Mouse (Mus musculus) limb, embryonic 11.5 days (tissue): ENCODE measurements around the gene Obscn. TPM values are rescaled to one million over a fixed set of nuclear protein-coding genes. Genes with fewer than 3 reads are reported as not detected.

Experiments used
- ATAC-seq: fragments of 200-750 bp; cut with Nextera tagmentation; 2 replicates; pipeline ENCODE4 v1.8.0; 2017; ENCODE audit warnings: low read depth; ENCODE audit not compliant: insufficient number of reproducible peaks, low FRiP score, low TSS enrichment
- DNase-seq: peaks from one replicate; pipeline ENCODE4 v3.0.0-alpha.2; 2015; ENCODE audit warnings: low spot score
- H3K27ac ChIP-seq: fragments of 300-500 bp; sonication (generic); replicated peaks from 2 replicates; pipeline ENCODE4 v1.5.1; 2014; ENCODE audit warnings: low read depth, mild to moderate bottlenecking, low read length
- H3K27me3 ChIP-seq: fragments of 300-500 bp; sonication (generic); 2 replicates; pipeline ENCODE4 v1.6.1; 2014; ENCODE audit warnings: mild to moderate bottlenecking, low read length, mixed read lengths; ENCODE audit not compliant: control insufficient read depth, insufficient read depth
- H3K36me3 ChIP-seq: fragments of 300-500 bp; sonication (generic); 2 replicates; pipeline ENCODE4 v1.6.1; 2014; ENCODE audit warnings: mild to moderate bottlenecking, low read length, moderate library complexity, mixed read lengths; ENCODE audit not compliant: control insufficient read depth, insufficient read depth
- H3K4me1 ChIP-seq: fragments of 300-500 bp; sonication (generic); 2 replicates; pipeline ENCODE4 v1.6.1; 2014; ENCODE audit warnings: low read length, mixed read lengths; ENCODE audit not compliant: control insufficient read depth, insufficient read depth
- H3K4me2 ChIP-seq: fragments of 300-500 bp; sonication (generic); 2 replicates; pipeline ENCODE4 v1.6.1; 2014; ENCODE audit warnings: low read depth, mild to moderate bottlenecking, moderate library complexity; ENCODE audit not compliant: severe bottlenecking
- H3K4me3 ChIP-seq: fragments of 300-500 bp; sonication (generic); 2 replicates; pipeline ENCODE4 v1.5.1; 2014; ENCODE audit warnings: low read depth, low read length
- H3K9ac ChIP-seq: fragments of 300-500 bp; sonication (generic); 2 replicates; pipeline ENCODE4 v1.6.1; 2014; ENCODE audit warnings: mild to moderate bottlenecking, low read length
- H3K9me3 ChIP-seq: fragments of 300-500 bp; sonication (generic); 2 replicates; pipeline ENCODE4 v1.6.1; 2016; ENCODE audit warnings: low read length; ENCODE audit not compliant: control insufficient read depth
- WGBS: fragments of 180-500 bp; shearing (Covaris S2); extraction: QIAGEN DNeasy Blood & Tissue Kit; methylation state at CpG from one replicate; pipeline ENCODE4 v1.1.7; 2014; 5-methylcytosine and 5-hydroxymethylcytosine counted together
- polyA plus RNA-seq: library from polyadenylated mRNA; unstranded; fragments of >200 nt; fragmentation: Nextera tagmentation; extraction: Ambion mirVana; gene quantifications from 2 replicates; pipeline ENCODE4 v1.2.1, GENCODE M21; 2014

The Obscn gene
- 0.08 and 0.18 TPM in 2 replicates for polyA plus RNA-seq

DNA sequence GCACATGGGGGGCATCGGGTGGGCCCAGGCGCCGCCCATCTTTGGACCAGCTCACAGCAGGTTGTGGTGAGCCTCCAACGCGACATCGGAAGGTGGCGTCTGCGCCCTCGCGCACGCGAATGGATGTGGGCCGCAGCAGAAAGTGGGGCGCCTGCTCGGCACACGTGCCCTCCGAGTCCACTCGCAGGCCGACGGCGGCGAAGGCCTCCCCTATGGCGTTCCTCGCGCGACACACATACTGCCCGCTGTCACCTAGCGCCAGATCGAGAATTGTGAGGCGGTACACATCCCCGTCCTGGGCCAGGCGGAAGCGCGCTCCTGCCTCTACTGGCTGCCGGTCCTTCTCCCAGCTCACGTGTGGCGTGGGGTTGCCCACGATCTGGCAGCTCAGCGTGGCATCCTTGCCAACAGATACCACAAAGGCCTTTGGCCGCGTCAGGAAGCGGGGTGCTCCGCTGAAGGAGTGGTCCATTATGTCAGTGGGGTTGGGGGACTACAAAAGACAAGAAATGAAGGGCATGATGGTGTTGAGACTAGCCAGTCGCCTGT is at the start of gene Obscn:
Gene Obscn, minus strand, starts transcription at position 499 of the 549 bp plus-strand sequence.
- H3K9ac ChIP-seq, result no peak within 1 kb of the TSS
- no peaks in the 10 kb centered on the region for H3K36me3 ChIP-seq
- peak within 1 kb of the TSS; percentile 17 for H3K4me3 ChIP-seq
- ATAC-seq (no peak), DNase-seq (no peak)
- no peaks in the 10 kb centered on the region for H3K9me3 ChIP-seq
- H3K4me1 ChIP-seq, result 0 out of 2 replicates have a peak, but pooled peaks cover 3% of the 10 kb centered on the region
- H3K4me2 ChIP-seq, result peak within 1 kb of the TSS; percentile 15; the same call in 1 of the 2 replicates
- WGBS, result 21% methylated on average over 44 of the region's 44 CpGs
- H3K27me3 ChIP-seq, result peaks cover 49% of the 10 kb centered on the region
- H3K27ac ChIP-seq, result no peak within 1 kb of the TSS

DNA sequence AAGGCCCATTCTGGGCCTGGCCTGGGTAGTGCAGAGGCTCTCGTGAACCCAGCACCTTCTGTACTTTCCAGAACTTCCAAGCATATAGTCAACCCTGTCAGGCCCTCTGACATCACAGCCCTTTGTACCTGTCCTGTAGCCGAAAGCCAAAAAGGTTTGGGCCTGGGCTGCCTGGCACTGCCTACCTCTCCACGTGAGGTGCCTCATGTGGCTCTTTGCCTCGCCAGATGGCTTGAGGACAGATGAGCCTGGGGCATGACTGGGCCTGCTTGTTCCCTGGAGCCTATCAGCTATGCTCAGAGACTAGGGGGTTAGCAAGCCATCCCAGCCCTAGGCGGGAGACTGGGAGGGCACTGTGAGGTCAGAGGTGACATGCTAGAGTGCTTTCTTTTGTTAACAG is 49.3 kb upstream of the Obscn start:
- Histone ChIP-seq H3K4me2 (no peak overlapping the region), H3K9ac (no peak overlapping the region), H3K4me3 (no peak overlapping the region), H3K4me1 (no peaks in the 10 kb centered on the region), H3K9me3 (no peaks in the 10 kb centered on the region), H3K36me3 (peaks cover 7% of the 10 kb centered on the region; the same call in 1 of the 2 replicates), H3K27me3 (no peaks in the 10 kb centered on the region), H3K27ac (no peak overlapping the region)
- ATAC-seq (no peak), DNase-seq (no peak)
- WGBS, result 86% methylated on average over 5 of the region's 5 CpGs

DNA sequence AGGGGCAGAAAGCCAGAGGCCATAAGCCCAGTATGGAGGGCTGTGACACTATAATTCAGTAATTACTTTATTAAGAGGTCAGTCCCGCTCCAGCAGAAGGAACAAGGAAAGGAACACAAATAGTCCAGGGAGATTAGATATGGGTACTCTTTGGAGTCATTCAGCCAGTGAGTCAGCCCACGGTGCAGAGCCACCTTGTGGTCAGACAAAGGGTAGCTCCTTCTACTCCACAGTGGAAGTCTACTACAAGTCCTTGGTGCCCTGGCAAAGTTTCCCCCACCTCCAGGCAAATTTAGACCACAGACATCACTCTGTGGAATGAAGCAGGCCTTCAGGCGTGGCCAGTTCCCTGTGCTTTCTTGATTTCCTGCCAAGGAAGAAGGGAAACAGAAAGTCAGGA is 47.6 kb upstream of the Obscn start:
- Histone ChIP-seq H3K36me3 (peaks cover 7% of the 10 kb centered on the region; the same call in 1 of the 2 replicates), H3K27me3 (peaks cover 2% of the 10 kb centered on the region; the same call in 1 of the 2 replicates), H3K4me2 (no peak overlapping the region), H3K4me1 (no peaks in the 10 kb centered on the region), H3K9me3 (no peaks in the 10 kb centered on the region), H3K9ac (no peak overlapping the region), H3K27ac (no peak overlapping the region), H3K4me3 (no peak overlapping the region)
- DNase-seq (peak; percentile 45), ATAC-seq (no peak)
- 53% methylated on average over 3 of the region's 3 CpGs for WGBS

DNA sequence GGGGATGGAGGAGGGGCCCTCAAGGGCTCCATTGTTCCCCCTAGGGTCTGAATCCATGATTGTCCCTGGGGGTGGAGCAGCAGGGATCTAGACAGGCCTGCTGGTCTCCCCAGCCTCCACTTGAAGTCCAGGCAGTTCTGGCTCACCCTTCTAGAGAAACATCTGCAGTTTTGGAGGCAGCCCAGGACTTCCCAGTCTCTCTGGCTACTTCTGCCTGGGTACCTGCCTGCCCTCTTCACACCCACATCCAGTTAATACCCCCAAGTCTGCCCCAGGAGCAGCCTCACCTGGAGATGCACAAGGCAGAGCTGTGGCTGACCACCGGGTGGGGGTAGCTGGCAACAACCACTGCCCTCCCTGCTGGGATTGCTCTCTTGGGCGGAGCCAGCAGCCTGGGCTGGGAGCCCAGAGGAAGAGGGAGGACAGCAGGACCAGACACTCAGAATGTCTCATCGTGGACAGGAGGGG is 46.7 kb upstream of the Obscn start, which contains the start of gene Gjc2:
Gene Gjc2, minus strand, starts transcription at position 350 of the 468 bp plus-strand sequence.
- Histone ChIP-seq H3K4me3 (no peak within 1 kb of the TSS), H3K27ac (no peak within 1 kb of the TSS), H3K4me2 (no peak within 1 kb of the TSS), H3K9ac (no peak within 1 kb of the TSS), H3K27me3 (peaks cover 11% of the 10 kb centered on the region), H3K9me3 (no peaks in the 10 kb centered on the region), H3K4me1 (no peaks in the 10 kb centered on the region), H3K36me3 (peaks cover 7% of the 10 kb centered on the region; the same call in 1 of the 2 replicates)
- 56% methylated on average over 3 of the region's 3 CpGs for whole genome bisulfite sequencing
- ATAC-seq (no peak), DNase-seq (no peak)

DNA sequence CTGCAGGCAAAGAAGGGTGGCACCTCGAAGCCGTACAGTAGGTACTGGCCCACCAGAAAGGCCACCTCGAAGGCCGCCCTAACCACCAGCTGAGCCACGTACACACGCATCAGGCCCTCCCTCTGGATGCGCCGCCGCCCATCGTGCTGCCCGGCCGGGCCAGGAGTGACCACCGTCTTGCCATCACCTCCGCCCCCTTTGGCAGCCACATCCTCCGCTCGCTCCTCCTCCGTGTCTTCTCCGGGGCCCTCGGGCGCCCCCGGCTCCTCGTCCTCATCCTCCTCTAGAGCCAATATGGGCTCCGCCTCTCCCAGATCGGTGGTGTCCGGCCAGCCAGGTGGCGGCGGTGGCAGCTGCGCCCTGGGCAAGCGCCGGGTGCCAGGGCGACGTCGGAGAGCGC is 40.7 kb upstream of the Obscn start:
- Histone ChIP-seq H3K36me3 (no peaks in the 10 kb centered on the region), H3K27ac (no peak overlapping the region), H3K4me1 (no peaks in the 10 kb centered on the region), H3K4me3 (0 out of 2 replicates have a peak overlapping the region, but pooled peaks have one; percentile 6), H3K9me3 (no peaks in the 10 kb centered on the region), H3K27me3 (peaks cover 44% of the 10 kb centered on the region), H3K9ac (no peak overlapping the region), H3K4me2 (no peak overlapping the region; the same call in 1 of the 2 replicates)
- DNase-seq, result no peak
- 9% methylated on average over 31 of the region's 34 CpGs for WGBS
- ATAC-seq, result no peak

DNA sequence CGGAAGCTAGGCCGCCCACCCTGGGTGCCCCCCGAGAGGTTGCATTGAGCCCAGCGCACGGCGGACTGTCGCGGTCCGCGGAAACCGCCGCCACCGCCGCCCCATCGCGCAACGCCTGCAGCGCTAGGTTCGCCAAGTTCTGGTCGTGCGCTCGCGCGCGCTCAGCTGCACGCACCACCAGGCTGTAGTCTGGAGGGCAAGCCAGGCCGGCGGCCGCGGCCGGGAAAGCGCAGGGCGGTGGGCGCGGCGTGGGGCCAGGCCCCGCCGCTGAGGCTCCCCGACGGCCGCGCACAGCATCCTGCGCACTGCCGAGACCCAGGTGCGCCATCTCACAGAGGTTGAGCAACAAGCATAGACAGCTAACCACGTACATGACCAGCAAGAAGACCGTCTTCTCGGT is 40.3 kb upstream of the Obscn start:
- H3K27ac ChIP-seq, result no peak overlapping the region
- 2% methylated on average over 48 of the region's 48 CpGs for WGBS
- no peak overlapping the region for H3K9ac ChIP-seq
- H3K36me3 ChIP-seq, result no peaks in the 10 kb centered on the region
- H3K4me3 ChIP-seq, result peak overlapping the region; percentile 6; the same call in 1 of the 2 replicates
- no peaks in the 10 kb centered on the region for H3K4me1 ChIP-seq
- ATAC-seq (no peak), DNase-seq (no peak)
- H3K4me2 ChIP-seq, result no peak overlapping the region; the same call in 1 of the 2 replicates
- H3K27me3 ChIP-seq, result peaks cover 44% of the 10 kb centered on the region
- H3K9me3 ChIP-seq, result no peaks in the 10 kb centered on the region

DNA sequence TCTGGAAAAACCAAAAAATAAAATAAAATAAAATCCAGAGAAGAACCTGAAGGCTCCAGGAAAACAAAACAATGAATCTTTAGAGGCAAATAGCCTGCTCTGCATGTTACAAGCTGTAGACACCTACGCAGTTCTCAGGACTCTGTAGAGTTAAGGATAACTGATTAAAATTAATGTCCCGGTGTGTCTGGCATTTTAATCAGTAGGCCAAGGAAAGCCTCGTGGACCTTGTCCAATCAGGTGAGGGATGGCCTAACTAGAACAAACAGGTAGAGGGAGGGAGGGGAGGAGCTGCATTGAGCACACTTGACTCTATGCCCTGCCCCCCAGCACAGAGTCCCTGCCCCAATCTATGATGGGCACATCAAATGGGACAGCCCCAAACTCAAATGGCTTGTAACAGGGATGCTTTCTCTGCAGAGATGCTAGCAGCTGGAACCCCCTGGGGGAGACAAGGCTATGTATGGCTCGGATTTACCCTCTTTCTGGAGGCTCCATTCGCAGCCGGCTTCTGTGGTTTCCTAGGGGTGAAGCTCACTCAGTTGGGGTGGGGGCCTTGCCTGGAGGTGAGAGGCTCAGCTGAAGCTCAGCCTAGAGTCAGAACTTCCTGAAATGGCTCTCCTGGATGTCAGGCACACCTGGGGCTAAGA is 38.1 kb upstream of the Obscn start:
- Histone ChIP-seq H3K27ac (no peak overlapping the region), H3K9me3 (no peaks in the 10 kb centered on the region), H3K9ac (no peak overlapping the region), H3K4me2 (no peak overlapping the region), H3K36me3 (no peaks in the 10 kb centered on the region), H3K27me3 (peaks cover 44% of the 10 kb centered on the region), H3K4me1 (no peaks in the 10 kb centered on the region), H3K4me3 (no peak overlapping the region)
- WGBS, result 60% methylated on average over 6 of the region's 6 CpGs
- ATAC-seq, result no peak
- DNase-seq, result no peak

DNA sequence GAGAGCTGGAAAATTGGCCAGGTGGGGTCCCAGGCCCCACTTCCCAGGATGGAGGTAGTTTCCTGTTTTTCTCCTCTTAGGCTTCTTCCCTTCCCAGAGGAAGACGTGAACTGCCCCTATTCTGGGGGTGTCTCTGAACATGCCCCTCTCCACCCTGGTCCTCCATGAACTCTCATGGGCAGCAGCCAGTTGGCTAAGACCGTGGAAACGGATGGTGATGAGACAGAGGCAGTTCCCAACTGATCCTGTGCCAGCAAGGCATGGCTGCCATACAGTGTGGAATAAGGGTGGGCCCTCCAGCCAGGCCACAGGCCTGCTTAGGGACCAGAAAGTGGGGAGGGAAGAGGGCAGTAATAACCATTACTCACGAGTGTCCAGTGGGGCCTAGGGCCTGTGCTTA is 34.3 kb upstream of the Obscn start:
- DNase-seq, result no peak
- WGBS, result 82% methylated on average over 4 of the region's 4 CpGs
- Histone ChIP-seq H3K36me3 (no peaks in the 10 kb centered on the region), H3K4me2 (no peak overlapping the region), H3K9me3 (no peaks in the 10 kb centered on the region), H3K4me3 (no peak overlapping the region), H3K4me1 (no peaks in the 10 kb centered on the region), H3K27me3 (peaks cover 10% of the 10 kb centered on the region), H3K27ac (no peak overlapping the region), H3K9ac (no peak overlapping the region)
- ATAC-seq, result no peak
